Mouse (Mus musculus) ovary, postnatal 14 days (tissue): ENCODE data around the gene Dcbld1.

Source experiments
- DNase-seq: peaks from one replicate; pipeline ENCODE4 v3.0.0; 2022; ENCODE audit warnings: low spot score

Gene Dcbld1

GRCm38 (mm10) chr10:52233301-52233968, at the start of gene Dcbld1:
TSS of gene Dcbld1 (plus strand) at chr10:52233619.
- peak; percentile 39 for DNase-seq

GRCm38 (mm10) chr10:52185900-52186299, 47.5 kb upstream of the Dcbld1 start:
- no peak for DNase-seq

GRCm38 (mm10) chr10:52194957-52195852, 38.2 kb upstream of the Dcbld1 start, which contains the start of gene Ros1:
TSS of gene Ros1 (minus strand) at chr10:52195244.
- no peak for DNase-seq

- DNase-seq, result no peak
These were observed 29.4 kb upstream of the Dcbld1 start for GRCm38 (mm10) chr10:52204006-52204405.

GRCm38 (mm10) chr10:52215267-52215818, 18.1 kb upstream of the Dcbld1 start:
- DNase-seq, result no peak

- peak; percentile 44 for DNase-seq
These were observed 16.4 kb upstream of the Dcbld1 start for GRCm38 (mm10) chr10:52216797-52217563.

GRCm38 (mm10) chr10:52217564-52217934, 15.9 kb upstream of the Dcbld1 start:
- DNase-seq, result no peak

GRCm38 (mm10) chr10:52219600-52219999, 13.8 kb upstream of the Dcbld1 start:
- no peak for DNase-seq

- peak; percentile 15 for DNase-seq
These were observed 933 bp upstream of the Dcbld1 start for GRCm38 (mm10) chr10:52232196-52233176.

GRCm38 (mm10) chr10:52233969-52234653, 692 bp downstream of the Dcbld1 start:
- DNase-seq, result peak; percentile 25

GRCm38 (mm10) chr10:52234654-52234981, 1.2 kb downstream of the Dcbld1 start:
- no peak for DNase-seq

- no peak for DNase-seq
These were observed 2.0 kb downstream of the Dcbld1 start for GRCm38 (mm10) chr10:52235461-52235860.

- DNase-seq, result no peak
These were observed 8.6 kb downstream of the Dcbld1 start for GRCm38 (mm10) chr10:52242015-52242414.

GRCm38 (mm10) chr10:52242680-52243323, 9.4 kb downstream of the Dcbld1 start:
- no peak for DNase-seq

- no peak for DNase-seq
These were observed 12.8 kb downstream of the Dcbld1 start for GRCm38 (mm10) chr10:52246207-52246606.

GRCm38 (mm10) chr10:52252240-52252639, 18.8 kb downstream of the Dcbld1 start:
- DNase-seq, result no peak

GRCm38 (mm10) chr10:52253426-52253825, 20.0 kb downstream of the Dcbld1 start:
- DNase-seq, result no peak

GRCm38 (mm10) chr10:52257768-52258167, 24.3 kb downstream of the Dcbld1 start:
- no peak for DNase-seq

GRCm38 (mm10) chr10:52258180-52258948, 24.9 kb downstream of the Dcbld1 start:
- DNase-seq, result no peak
